Mouse (Mus musculus) thymus, adult 18-20 months (tissue): ENCODE results near the gene Fkbp4.

ENCODE experiments used
- DNase-seq, 2 experiments: peaks; one replicate each; pipeline ENCODE4 v3.0.0; 2022; ENCODE audit warnings: mixed read lengths in 2 of 2

Fkbp4 gene

GRCm38 (mm10) chr6:128436356-128437005 is 2.0 kb downstream of the Fkbp4 start:
- no peak for DNase-seq

GRCm38 (mm10) chr6:128435474-128435873 is 3.0 kb downstream of the Fkbp4 start:
- no peak for DNase-seq

- DNase-seq, result no peak
Observed at GRCm38 (mm10) chr6:128433566-128433965, 4.9 kb downstream of the Fkbp4 start.

GRCm38 (mm10) chr6:128432356-128432915 is 6.0 kb downstream of the Fkbp4 start:
- no peak for DNase-seq

- DNase-seq, result no peak
Observed at GRCm38 (mm10) chr6:128429826-128430225, 8.7 kb downstream of the Fkbp4 start.

GRCm38 (mm10) chr6:128429300-128429699 is 9.2 kb downstream of the Fkbp4 start:
- no peak for DNase-seq

- DNase-seq, result no peak
Observed at GRCm38 (mm10) chr6:128427571-128427970, 10.9 kb downstream of the Fkbp4 start.

GRCm38 (mm10) chr6:128425046-128425445 is 13.4 kb downstream of the Fkbp4 start:
- DNase-seq, result no peak

- DNase-seq, result peak; percentile 91 to 93
Observed at GRCm38 (mm10) chr6:128424269-128425019, 14.0 kb downstream of the Fkbp4 start, which contains the start of gene Itfg2. Gene Itfg2, minus strand, starts transcription at chr6:128424931.

- no peak for DNase-seq
Observed at GRCm38 (mm10) chr6:128423496-128424268, 14.8 kb downstream of the Fkbp4 start.

- no peak for DNase-seq
Observed at GRCm38 (mm10) chr6:128421480-128421879, 17.0 kb downstream of the Fkbp4 start.

- no peak for DNase-seq
Observed at GRCm38 (mm10) chr6:128421036-128421435, 17.4 kb downstream of the Fkbp4 start.

GRCm38 (mm10) chr6:128418076-128418475 is 20.4 kb downstream of the Fkbp4 start:
- DNase-seq, result no peak

GRCm38 (mm10) chr6:128416169-128416568 is 22.3 kb downstream of the Fkbp4 start:
- DNase-seq, result no peak

- peak in 1 of 2 experiments; percentile 36 for DNase-seq
Observed at GRCm38 (mm10) chr6:128411115-128411514, 27.4 kb downstream of the Fkbp4 start.

- no peak for DNase-seq
Observed at GRCm38 (mm10) chr6:128410305-128410704, 28.2 kb downstream of the Fkbp4 start.

GRCm38 (mm10) chr6:128408544-128409125 is 29.8 kb downstream of the Fkbp4 start:
- no peak for DNase-seq

- DNase-seq, result no peak
Observed at GRCm38 (mm10) chr6:128404708-128405107, 33.8 kb downstream of the Fkbp4 start.

GRCm38 (mm10) chr6:128399421-128400185 is 38.9 kb downstream of the Fkbp4 start:
- DNase-seq, result no peak

GRCm38 (mm10) chr6:128398996-128399395 is 39.5 kb downstream of the Fkbp4 start, which contains the start of gene Nrip2:
Gene Nrip2, plus strand, starts transcription at chr6:128399296.
- no peak for DNase-seq

- no peak for DNase-seq
Observed at GRCm38 (mm10) chr6:128397574-128398261, 40.8 kb downstream of the Fkbp4 start.
